14 mouse cellular contexts compared by ENCODE assay signal in genomic region chr12:84170610-84171009, GRCm38 (mm10).
"Had no signal": no experiment of that assay in that cellular context is flagged by ENCODE, and none has a peak within 500 bp of the region (broad histone marks: within the 10 kb centered on the region; RNA-seq: fewer than 3 reads in every experiment).

No protein-coding gene starts in this region.

- H3K9ac ChIP-seq: liver, embryonic 14.5 days; lung, embryonic 14.5 days; midbrain, embryonic 13.5 days; midbrain, embryonic 15.5 days; neural tube, embryonic 12.5 days; stomach, embryonic 15.5 days had no signal

- H3K4me3 ChIP-seq: midbrain, embryonic 13.5 days; midbrain, embryonic 15.5 days; myocyte; neural tube, embryonic 12.5 days; stomach, embryonic 15.5 days had no signal

- H3K27ac ChIP-seq: liver, embryonic 14.5 days; midbrain, embryonic 13.5 days; midbrain, embryonic 15.5 days; neural tube, embryonic 12.5 days; stomach, embryonic 15.5 days had no signal

- H3K4me2 ChIP-seq: lung, embryonic 14.5 days; midbrain, embryonic 11.5 days; midbrain, embryonic 13.5 days; midbrain, embryonic 15.5 days; neural tube, embryonic 12.5 days; stomach, embryonic 15.5 days had no signal

- H3K9me3 ChIP-seq: midbrain, embryonic 13.5 days; midbrain, embryonic 15.5 days; neural tube, embryonic 12.5 days; stomach, embryonic 15.5 days had no signal

- DNase-seq: lung, adult 18-20 months; lung, embryonic 14.5 days; lung, postnatal 10 days; spleen, adult 18-20 months; thymus, adult 18-20 months; thymus, postnatal 14 days; thymus, postnatal 36 days had no signal

- H3K27me3 ChIP-seq: midbrain, embryonic 13.5 days; midbrain, embryonic 15.5 days; neural tube, embryonic 12.5 days; stomach, embryonic 15.5 days had no signal

- H3K36me3 ChIP-seq: midbrain, embryonic 15.5 days had no signal

- ATAC-seq: midbrain, embryonic 13.5 days; midbrain, embryonic 15.5 days had no signal
